Mouse (Mus musculus) retina, embryonic 14.5 days (tissue): ENCODE measurements around the gene Etfbkmt.
A peak's percentile ranks its signal among the peaks of the same experiment; 100 is the strongest.
"Not testable (repeated sequence)": the region's sequence is repeated elsewhere in the genome, so short reads cannot be mapped to it uniquely, and the experiment has no call there.

Experiments used
- DNase-seq: peaks from one replicate; pipeline ENCODE4 v3.0.0-alpha.2; 2015; ENCODE audit warnings: low spot score

Etfbkmt gene

DNA sequence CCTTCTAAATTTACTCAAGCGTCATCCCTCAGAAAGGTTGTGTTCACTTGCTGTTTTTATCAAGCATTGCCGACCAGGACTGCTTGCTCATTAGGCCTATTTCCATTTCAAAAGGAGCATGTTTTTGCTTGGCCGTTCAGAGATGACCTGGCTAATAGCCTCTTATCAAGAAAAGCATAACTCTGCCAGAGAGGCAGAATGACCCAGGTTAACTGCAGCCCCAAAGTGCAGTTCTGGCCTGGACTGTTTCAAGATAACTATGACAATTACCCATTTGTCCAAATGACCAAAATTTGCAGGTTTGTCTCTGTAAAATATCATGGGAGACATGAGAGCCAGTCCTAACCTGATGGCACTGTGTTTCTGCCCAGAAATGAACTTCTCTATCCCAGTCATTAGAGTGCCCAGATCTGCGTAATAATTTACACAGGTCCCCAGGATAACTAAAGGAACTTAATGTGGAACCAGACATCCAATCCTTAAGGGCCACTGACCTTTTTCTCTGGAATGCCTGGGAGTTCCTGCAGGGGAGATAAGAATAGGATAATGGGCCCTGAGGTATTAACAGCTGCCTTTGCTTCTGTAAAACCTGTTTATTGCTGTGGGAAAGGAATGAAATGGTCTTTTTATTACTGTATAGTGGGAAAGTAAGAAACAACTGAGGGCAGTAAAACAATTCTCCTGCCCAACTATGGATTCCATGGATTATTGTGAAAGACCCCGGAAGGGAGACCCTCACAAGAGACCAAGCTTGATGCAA, 5.1 kb upstream of the Etfbkmt start:
- DNase-seq = no peak

DNA sequence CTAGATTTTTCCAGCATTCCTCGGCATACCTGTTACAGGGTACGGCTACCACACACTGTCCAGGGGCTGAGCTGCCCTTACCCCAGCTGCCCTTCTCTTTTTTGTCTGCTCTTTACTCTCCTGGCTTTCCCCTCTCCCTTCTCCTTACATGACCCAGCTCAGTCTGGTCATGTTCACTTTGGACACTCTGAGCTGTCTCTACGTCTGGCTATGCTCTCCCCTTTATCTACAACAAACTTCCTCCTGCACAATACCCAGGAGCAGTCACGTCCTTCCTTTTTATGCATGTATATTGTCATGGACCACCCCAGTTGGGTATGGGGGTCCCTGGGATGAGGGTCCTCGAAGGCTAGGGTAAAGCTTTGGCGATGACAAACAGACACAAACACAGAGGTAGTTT, 4.0 kb upstream of the Etfbkmt start:
- DNase-seq = no peak

DNA sequence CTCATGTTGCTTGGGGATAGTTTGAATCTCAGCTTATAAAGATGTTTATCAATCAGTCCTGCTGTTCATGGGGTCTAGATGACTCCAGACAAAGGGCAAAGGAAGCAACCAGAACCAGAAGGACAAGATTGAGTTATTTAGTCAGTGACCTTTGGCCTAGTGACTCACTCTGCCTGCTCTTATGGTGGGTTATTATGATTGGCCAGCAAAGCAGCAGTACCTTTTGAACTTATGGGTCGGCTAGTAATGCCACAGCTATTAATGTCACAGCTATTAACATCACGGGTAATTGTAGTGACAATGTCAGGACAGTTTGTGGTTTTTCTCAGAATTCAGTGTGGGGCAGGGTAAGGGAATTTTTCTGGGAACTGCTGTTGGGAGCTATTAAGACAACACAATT, 1.7 kb upstream of the Etfbkmt start:
- DNase-seq = no peak

DNA sequence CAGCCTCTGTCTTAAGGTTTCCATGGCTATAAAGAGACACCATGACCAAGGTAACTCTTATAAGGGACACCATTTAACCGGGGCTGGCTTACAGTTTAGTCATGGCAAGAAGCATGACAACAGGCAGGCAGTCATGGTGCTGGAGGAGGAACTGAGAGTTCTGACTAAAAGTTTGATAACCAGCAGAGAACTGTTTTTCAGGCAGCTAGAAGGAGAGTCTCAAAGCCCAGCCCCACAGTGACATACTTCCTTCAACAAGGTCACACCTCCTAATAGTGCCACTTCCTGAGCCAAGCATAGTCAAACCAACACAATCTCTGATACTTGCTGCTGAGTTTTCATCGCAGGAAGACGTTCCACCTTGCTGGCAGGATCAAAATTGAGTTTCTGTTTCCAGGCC, 638 bp upstream of the Etfbkmt start:
- no peak for DNase-seq

DNA sequence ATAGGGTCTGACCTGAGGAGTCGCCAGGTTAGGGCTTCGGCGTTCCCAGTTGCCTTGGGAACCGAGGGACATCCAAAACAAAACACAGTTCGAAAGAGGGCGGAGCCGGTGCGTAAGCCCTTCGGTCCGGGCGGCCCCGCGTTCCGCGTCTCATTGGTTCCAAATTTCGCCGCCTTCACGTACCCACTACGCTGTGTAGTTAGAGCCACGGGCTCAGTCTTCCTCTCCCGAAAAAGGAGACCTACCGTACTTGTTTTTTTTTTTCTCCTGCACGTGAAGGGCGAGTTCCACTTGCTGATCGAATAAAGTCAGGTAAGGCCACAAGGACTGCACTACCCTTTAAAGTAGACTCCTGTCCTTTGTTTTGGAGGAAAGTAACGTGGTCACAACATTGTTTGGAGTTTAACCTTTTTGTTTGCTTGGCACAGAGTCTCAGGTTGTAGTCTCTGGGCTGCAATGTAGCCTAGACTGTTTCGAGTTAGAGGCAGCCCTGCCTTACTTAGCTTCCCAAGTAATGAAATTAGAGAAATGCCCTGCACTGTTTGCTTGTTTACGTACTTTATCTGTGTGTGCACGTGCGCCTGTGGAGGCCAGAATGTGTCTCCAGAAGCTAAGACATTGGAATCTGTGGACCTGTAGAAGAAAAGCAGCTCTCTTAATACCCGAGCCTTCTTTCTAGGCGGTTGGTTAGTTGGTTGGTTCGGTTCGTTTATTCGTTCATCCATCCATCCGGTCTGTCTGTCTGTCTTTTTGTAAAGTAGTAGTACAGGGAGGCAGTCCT, 1.9 kb downstream of the Etfbkmt start:
- peak; percentile 81 for DNase-seq

DNA sequence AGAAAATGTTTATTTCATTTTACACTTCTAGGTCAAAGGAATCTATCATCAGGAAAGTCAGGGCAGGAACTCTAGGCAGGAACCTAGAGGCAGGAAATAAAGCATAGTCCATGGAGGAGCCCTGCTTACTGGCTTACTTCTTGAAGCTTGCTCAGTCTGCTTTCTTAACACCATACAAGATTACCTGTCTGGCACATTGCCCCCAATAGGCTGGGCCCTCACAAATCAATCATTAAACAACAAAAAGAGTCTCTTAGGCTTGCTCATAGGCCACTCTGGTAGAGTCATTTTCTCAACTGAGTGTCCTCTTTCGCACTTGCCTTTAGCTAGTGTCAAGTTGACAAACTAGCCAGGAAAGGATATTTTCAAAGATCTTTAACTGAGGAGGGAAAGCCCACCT, 5.5 kb downstream of the Etfbkmt start:
- no peak for DNase-seq

DNA sequence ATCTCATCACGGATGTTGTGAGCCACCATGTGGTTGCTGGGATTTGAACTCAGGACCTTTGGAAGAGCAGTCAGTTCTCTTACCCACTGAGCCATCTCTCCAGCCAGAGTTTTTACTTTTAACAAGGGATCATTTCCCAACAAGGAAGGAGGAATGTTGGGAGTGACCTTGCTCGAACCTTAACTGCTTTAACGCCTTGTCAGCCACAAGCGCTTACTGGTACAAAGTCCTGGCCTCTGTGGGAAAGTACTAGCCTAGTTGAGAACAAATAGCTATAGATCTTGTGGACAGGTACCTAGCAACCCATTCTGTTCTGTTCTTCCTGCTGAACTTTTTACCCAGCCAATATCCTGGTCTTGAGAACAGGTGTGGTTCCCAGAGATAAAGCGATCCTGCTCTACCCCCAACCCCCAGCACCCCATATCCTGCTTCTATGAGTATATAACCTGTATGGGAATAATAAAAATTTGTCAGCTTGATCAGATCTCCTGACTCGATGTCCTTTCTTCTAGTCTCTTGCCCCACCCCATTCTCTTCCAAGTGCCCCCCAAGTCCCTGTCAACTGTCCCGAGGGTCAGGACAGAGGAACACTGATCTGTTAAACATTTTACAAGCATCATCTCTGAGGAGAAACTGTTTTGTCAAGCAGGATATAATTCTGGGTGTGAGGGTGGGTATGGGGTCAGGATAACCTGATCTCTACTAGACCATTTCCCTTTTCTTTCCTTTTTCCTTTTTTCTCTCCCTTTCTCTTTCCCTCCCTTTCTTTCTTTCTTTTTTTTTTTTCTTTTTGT, 9.0 kb downstream of the Etfbkmt start:
- no peak for DNase-seq

DNA sequence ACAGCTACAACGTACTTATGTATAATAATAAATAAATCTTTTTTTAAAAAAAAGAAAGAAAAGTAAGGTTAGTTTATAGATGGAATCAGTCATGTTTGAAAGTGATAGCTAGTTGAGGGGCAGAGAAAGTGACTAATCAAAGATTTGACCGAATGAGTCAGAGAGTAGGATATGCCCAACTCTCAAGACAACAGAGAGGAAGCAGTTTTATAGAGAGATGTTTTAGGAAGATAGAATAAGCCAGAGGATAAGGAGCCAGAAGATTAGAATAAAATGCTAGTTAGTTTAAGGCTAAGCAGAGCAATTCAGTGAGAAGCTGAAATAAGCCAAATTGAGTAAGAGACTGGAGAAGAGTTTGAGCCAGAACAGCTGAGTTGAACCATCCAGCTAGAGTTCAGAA, 12.5 kb downstream of the Etfbkmt start:
- DNase-seq = no peak

DNA sequence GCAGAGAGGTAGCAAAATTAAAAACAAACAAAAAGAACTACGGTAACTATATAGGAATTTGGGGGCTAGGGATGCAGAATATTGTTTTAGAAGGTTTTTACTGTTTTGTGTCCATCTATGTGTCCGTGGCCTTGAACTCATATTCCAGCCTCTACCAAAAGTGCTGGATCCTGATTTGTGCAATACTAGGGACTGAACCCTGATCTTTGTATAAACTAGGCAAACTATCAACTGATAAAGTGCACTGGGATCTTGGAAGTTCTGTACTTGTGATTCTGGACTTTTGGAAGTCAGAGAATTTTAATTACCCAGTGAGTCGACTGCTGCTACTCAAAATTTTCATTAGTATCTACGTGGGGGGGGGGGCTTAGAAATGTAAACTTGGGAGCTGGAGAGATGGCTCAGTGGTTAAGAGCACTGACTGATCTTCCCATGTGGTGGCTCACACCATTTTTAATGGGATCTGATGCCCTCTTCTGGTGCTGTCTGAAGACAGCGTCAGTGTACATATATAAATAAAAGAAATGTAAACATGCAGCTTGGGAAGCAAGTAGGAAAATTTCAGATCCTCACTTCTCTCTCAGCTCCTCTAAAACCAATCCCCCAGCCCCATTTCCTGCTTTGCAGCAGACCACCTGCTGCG, 13.9 kb downstream of the Etfbkmt start:
- no peak for DNase-seq

DNA sequence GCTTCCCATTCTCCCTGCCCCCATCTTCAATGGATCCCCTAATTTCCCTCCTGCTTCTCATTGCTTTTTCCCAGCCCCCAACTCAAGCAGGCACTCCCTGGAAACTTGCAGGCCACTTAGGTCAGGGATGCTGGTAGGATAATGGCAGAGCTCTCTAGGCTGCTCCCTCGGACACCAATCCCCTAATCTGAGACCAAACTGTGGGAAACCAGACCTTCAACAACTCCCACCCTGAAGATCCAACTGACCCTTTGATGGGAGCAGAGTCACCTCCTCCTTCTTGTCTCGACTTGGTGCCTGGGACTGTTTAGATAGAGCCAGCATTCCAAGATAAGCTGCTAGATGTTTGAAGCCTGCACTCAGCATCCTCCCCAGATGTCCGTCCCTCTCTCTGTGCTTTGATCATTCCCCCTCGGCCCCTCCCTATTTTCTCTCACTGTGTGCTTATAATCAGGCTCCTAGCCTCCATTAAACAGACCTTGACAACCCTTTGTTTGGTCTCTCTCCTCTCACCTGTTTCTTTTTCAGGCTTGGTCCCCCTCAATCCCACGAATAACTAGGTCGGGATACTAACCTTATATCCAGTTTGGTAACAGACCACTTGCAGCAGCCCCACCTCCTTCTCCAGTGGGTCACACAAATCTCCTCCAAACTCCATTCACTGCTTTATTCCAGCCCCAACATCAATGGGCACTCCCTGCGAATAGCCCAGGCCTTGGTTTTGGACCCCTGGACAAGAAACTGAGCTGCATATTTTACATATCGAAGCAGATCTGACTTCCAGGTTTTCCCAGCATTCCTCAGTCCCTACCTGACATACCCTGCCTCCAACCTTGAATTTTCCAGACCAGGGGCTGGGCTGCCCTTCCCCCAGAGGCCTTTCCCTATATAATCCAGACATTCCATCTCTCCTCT, 14.7 kb downstream of the Etfbkmt start:
- no peak for DNase-seq

DNA sequence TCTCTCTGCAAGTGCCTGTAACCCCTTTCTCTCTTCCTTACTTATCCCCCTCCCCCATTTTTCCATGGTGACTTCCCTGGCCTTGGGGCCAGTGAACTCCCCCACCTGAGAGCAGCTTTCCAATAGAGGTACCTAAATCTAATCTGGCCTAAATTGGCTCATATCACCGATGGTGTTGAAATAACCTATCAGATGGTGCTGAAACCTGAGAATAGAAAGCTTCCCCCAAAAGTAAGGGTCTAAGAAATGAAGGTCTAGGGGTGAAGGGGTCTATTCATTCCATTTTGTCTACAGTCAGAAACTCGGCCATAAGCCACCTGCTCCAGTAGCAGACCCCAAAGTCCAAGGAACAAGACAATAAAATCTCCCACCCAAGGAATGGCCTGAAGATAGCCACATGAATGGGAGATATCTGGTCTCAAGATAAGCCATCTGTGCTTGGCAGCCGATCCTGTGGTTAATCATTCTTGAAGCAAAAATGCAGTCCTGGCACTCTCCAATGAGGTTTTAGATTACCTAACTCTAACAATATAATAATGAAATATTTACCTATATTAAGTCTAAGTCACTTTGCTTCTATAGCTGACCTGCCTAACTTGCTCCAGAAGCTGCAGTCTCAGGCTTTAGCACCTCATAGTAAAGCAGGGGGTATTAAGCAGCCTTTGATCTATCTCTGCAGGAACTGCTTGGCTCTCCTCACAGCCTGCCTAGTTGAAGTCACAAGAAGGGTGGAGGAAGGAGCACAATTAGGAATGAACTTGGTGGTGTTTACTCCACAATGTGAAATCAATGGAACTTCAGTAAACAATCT, 15.6 kb downstream of the Etfbkmt start:
- no peak for DNase-seq

DNA sequence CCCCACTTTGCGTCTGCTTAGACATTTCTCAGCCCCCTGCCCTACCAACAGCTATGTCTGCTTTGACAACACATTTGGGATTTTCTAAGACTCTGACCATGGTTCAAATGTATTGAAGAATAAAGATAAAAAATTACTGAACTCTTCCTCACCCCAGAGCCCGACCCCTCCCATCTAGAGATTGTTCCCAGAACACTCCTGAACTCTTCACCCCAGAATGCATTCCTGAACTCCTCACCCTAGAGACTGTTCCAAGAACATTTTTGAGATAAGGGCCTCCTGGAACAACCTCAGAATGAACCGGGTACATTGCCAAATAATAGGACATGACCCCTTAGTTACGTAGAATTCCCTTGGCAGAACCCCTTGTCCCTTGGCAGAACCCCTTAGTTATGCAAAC, 27.4 kb downstream of the Etfbkmt start:
- DNase-seq = not testable (repeated sequence)

DNA sequence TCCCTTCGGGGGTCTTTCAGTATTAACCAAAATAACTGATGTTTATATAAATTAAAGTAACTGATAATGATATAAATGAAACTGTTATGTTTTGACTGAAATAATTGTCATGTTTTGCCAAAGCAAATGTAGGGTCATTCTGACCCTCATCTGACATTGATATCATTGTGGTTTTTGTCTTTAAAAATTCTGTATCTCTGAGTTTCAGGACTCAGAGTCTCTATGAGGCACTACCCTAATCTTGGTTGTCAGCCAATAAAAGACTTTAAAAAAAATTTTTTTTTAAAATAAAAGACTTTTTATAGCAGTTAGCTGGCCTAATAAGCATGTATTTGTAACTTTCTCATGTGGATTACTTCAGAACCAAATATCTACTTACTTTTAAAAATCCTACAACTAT, 28.0 kb downstream of the Etfbkmt start:
- no peak for DNase-seq

DNA sequence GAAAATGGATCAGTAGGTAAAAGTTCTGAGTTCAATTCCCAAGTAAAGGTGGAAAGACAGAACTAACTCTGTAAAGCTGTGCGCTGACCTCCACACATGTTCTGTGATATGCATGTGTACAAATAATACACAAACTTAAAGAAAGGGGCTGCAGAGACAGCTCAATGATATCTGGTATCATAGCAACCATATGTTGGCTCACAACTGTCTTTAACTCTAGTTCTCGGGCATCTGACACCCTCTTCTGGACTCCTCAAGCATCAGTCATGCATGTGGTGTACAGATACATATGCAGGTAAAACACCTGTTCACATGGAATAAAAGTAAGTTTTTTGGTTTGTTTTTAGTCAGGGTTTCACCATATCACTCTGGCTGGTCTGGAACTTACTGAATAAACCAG, 28.8 kb downstream of the Etfbkmt start:
- DNase-seq = no peak

DNA sequence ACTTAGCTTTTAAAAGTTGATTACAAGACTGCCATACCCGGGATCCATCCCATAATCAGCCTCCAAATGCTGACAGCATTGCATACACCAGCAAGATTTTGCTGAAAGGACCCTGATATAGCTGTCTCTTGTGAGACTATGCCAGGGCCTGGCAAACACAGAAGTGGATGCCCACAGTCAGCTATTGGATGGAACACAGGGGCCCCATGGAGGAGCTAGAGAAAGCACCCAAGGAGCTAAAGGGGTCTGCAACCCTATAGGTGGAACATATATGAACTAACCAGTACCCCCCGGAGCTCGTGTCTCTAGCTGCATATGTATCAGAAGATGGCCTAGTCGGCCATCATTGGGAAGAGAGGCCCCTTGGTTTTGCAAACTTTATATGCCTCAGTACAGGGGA, 30.3 kb downstream of the Etfbkmt start:
- not testable (repeated sequence) for DNase-seq

DNA sequence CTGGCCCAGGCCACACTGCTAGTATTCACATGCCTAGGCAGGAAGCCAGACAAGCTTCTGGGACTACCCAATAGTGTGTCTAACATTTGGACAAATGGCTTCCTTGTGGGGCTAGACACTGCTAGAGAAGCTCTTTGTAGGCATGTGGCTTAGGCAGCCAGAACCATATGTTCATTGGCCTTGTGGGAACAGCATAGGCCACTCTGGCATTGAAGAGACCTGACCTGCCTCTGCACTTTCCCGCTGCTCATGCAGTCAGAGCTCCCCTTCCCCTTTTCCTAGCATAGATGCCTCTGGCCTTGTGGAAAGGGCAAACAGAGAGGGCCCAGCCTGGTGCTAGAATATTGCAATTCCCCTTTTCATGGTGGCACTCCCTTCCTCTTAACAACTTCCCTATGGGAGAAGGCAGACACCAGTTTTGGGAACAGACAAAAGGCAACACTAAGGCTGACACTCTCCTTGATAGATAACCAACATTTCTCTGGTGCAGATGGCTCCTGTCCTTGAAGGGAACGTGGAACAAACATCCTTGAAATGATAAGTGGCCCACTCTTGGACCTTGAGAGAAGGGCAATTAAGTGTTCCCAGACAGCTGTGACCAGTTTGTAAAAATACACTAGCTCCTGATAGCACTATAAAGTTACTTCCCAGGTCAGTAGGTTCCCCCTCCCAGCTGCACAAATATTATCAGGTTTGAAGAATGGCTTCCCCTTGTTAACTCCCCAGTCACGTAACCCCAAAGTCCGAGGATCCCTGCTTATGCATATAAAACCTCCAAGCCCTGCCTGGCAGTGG, 34.4 kb downstream of the Etfbkmt start:
- no peak for DNase-seq

DNA sequence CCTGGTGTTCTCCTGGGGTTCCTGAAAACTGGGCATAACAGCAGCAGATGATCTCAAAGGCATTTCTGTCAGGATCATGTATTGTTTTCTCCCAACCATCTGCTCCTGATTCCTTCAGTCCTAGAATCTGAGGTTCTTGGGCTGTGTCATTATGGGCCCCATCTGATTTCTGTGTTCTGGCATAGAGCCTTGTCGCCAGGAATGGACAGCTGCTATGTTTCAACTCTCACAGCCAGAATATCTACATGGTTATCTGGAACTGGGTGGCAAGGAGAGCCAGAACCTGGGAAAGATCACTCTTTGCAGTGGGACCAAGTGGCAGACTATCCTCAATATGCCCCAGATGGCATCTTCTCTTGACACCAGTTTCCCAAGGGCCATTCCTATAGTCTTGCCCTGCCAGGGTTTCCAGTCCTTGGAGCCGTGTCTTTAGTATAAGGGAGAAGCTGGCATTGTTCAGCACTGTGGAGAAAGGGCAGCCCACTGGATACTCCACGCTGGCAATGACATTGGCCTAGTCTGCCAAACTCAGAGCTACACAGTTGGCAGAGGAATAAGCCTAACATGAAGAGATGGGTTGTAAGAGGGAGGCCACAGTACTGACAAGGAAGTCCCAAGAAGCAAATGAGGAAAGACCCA, 35.4 kb downstream of the Etfbkmt start:
- DNase-seq = no peak

DNA sequence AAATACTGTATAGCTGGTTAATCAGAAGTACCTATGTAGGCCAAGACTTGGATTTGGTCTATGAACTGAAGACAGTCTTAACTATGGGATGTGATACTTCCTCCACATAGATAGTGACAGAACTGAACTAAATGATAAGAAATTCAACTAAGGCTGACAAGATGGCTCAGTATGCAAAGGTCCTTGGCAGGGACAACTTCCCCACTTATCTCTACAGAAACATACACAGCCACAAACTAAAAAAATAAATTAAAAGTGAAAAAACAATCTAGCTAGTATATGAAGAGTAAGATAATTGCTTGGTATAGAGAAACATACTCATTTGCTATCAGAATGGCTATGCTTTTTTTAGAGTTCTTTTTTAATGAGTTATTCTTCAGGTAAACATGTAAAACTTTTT, 39.4 kb downstream of the Etfbkmt start:
- DNase-seq = no peak

DNA sequence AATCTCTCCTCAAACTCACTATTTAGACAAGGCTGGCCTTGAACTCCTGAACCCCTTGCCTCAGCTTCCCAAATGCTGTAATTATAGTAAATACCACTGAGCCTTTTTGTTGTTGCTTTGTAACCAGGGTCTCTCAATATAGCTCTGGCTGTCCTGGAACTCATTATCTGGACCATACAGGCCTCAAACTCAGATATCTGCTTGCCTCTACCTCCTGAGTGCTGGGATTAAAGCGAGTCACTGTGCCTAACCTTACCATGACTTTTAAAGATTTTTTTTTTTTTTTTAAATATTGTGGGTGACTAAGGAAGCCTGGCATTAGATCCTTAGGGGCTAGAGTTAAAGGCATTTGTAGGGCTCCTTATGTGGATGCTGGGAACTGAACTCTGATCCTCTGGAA, 44.4 kb downstream of the Etfbkmt start:
- no peak for DNase-seq
